Mouse (Mus musculus) embryonic stem cell, embryonic (primary cell): ENCODE data around the gene Rfxank.

Experiments
- CTCF ChIA-PET, 4 experiments: fragments of 300-600 bp in 2 of 4; fragments of 350-600 bp in 2 of 4; sonication (Branson Sonifier 250); formaldehyde crosslinking; loops; one replicate each; lab custom pipeline; 2022; ENCODE audit warnings: inconsistent platforms in 2 of 4; lab: Charles Lee
- POLR2A ChIA-PET, 4 experiments: fragments of 300-600 bp in 2 of 4; fragments of 350-600 bp in 2 of 4; sonication (Branson Sonifier 250); formaldehyde crosslinking; loops; one replicate each; lab custom pipeline; 2022; ENCODE audit warnings: antibody characterized with exemption in 4 of 4, inconsistent platforms in 1 of 4; lab: Charles Lee

Gene Rfxank

DNA sequence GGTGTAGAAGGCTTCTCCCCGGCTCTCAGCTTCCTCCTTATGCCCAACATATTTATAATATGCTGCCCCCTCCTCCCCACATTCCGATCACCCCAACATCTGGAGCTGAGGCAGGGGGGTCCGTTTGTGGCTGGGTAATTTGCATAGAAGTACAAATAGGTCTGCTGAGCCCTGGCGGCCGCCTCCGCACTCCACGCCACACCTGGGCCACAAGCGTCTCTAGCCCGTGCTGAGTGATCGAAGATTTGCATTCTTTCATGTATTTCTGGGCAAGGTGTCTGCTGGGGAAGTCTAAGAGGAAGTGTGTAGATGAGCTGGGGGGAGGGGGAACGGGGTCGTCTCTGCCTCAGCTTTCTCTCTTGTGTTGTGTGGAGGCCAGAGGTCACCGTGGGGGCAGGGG, 21.1 kb upstream of the Rfxank start:
- ChIA-PET CTCF (interaction anchor here in 2 of 4 experiments (0.6 to 0.7 kb wide), 2 partner anchors 12 to 19 kb away, joined by 3 to 4 read pairs; partner anchors contain the start of gene Tmem161a (in 1 of the 2)), POLR2A (interaction anchor here (0.6 to 4.3 kb wide), 33 partner anchors 8 to 379 kb away, joined by 3 to 64 read pairs (median 5); partner anchors contain the start of genes Tmem161a (in 3 of the 4), Borcs8 (in 2 of the 4), Mef2b (in 2 of the 4) and Ncan (in 2 of the 4))

DNA sequence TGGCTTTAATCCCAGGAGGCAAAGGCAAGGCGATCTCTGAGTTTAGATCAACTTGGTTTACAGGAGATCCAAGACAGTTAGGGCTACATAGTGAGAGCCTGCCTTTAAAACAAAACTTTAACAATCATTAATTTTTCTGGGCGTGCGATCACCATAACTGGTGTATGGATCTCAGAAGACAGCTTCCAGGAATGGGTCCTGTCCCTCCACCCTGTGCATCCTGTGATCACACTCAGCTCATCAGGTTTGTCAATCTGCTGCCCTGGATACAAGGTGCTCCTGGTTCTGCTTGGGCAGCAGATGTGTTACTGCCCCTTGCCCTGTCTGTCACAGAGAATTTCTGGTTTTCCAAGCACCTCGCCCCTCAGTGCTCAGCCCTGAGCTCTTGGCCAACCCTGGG, 20.3 kb upstream of the Rfxank start:
- ChIA-PET CTCF (interaction anchor here in 2 of 4 experiments (0.6 to 1.8 kb wide), 4 partner anchors 7 to 19 kb away, joined by 3 to 7 read pairs (median 5); partner anchors contain the start of gene Tmem161a (in 1 of the 2)), POLR2A (interaction anchor here (0.6 to 4.3 kb wide), 53 partner anchors 7 to 539 kb away, joined by 3 to 64 read pairs (median 5); partner anchors contain the start of genes Slc25a42 (in 3 of the 4), Tmem161a (in 3 of the 4), Borcs8 (in 2 of the 4) and Mef2b (in 2 of the 4))

DNA sequence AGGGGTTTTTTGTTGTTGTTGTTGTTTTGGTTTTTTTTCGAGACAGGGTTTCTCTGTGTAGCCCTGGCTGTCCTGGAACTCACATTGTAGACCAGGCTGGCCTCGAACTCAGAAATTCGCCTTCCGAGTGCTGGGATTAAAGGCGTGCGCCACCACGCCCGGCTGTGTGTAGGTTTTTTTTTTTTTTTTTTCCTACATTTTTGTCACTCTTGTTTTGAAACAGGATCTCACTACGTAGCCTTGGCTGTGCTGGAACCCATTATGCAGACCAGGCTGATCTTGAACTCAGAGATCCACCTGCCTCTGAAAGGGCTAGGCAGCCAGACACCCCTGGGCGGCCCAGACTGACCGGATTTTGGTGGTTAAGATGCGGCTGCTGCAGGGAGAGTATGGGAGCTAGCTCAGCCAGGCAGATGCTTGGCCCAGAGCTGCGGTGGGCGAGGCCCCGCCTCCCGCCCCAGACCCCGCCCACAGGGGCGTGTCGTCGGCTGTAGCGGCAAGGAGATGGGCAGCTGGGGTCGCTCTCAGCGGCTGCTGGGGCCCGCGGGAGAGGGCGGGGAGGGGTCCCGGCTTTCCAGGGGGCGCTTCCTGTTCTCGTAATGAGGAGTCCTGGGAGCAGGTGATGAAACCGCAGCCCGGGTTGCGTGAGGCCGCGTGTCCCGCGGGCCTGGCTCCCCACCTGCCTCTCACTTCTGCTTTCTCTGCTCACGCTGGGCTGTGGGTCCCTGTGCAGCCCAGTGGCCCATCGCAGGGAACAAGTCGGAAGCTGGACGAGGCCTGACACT, 19.3 kb upstream of the Rfxank start:
- POLR2A ChIA-PET = interaction anchor here in 3 of 4 experiments (0.6 to 4.3 kb wide), 62 partner anchors 8 to 1914 kb away, joined by 3 to 64 read pairs (median 5); partner anchors contain the start of genes Nr2c2ap (in 3 of the 3), Slc25a42 (in 3 of the 3), Tmem161a (in 3 of the 3) and Borcs8 (in 2 of the 3)
- CTCF ChIA-PET = interaction anchor here (0.5 to 1.8 kb wide), 10 partner anchors 8 to 1507 kb away, joined by 3 to 7 read pairs (median 4); partner anchors contain the start of gene Tmem161a (in 1 of the 4)

- CTCF ChIA-PET = interaction anchor here in 1 of 4 experiments (1.1 kb wide), 1 partner anchor 9 kb away, joined by 3 read pairs; no protein-coding TSS in a partner anchor
- POLR2A ChIA-PET = interaction anchor here in 2 of 4 experiments (0.7 to 2.2 kb wide), 4 partner anchors 9 to 74 kb away, joined by 3 to 5 read pairs (median 3); partner anchors contain the start of genes Hapln4 (in 1 of the 2) and Tmem161a (in 1 of the 2)
These were observed 18.4 kb upstream of the Rfxank start for GRCm38 (mm10) chr8:70157240-70157800.

GRCm38 (mm10) chr8:70152537-70153257, 13.7 kb upstream of the Rfxank start:
- POLR2A ChIA-PET = interaction anchor here in 3 of 4 experiments (0.5 to 5.8 kb wide), 80 partner anchors 7 to 744 kb away, joined by 3 to 57 read pairs (median 4); partner anchors contain the start of genes Nr2c2ap (in 3 of the 3), Tmem161a (in 3 of the 3), Borcs8 (in 2 of the 3) and Mau2 (in 2 of the 3)
- CTCF ChIA-PET = interaction anchor here in 3 of 4 experiments (0.5 to 1.5 kb wide), 10 partner anchors 14 to 151 kb away, joined by 3 to 6 read pairs (median 4); partner anchors contain the start of gene Tm6sf2 (in 1 of the 3)

- ChIA-PET CTCF (interaction anchor here in 1 of 4 experiments (0.6 kb wide), 1 partner anchor 147 kb away, joined by 3 read pairs; no protein-coding TSS in a partner anchor), POLR2A (interaction anchor here (0.6 to 8.2 kb wide), 20 partner anchors 10 to 1369 kb away, joined by 3 to 64 read pairs (median 5); partner anchors contain the start of genes Borcs8 (in 2 of the 4), Mef2b (in 2 of the 4), Nr2c2ap (in 2 of the 4) and Rfxank (in 2 of the 4))
These were observed 11.2 kb upstream of the Rfxank start for GRCm38 (mm10) chr8:70150158-70150557.

GRCm38 (mm10) chr8:70147678-70148607, 9.0 kb upstream of the Rfxank start:
- CTCF ChIA-PET = interaction anchor here in 2 of 4 experiments (0.6 to 1.4 kb wide), 4 partner anchors 18 to 499 kb away, joined by 3 to 4 read pairs (median 3); partner anchors contain the start of gene Slc25a42 (in 1 of the 2)
- POLR2A ChIA-PET = interaction anchor here in 3 of 4 experiments (0.8 to 8.2 kb wide), 10 partner anchors 8 to 37 kb away, joined by 3 to 64 read pairs (median 6); partner anchors contain the start of genes Rfxank (in 2 of the 3), Borcs8 (in 1 of the 3), Mef2b (in 1 of the 3) and Nr2c2ap (in 1 of the 3)

GRCm38 (mm10) chr8:70139981-70140380, 1.0 kb upstream of the Rfxank start:
- ChIA-PET CTCF (interaction anchor here in 1 of 4 experiments (0.9 to 1.1 kb wide), 2 partner anchors 22 to 32 kb away, joined by 3 to 5 read pairs; partner anchors contain the start of gene Tmem161a), POLR2A (interaction anchor here (0.7 to 5.5 kb wide), 23 partner anchors 8 to 387 kb away, joined by 3 to 40 read pairs (median 5); partner anchors contain the start of genes Fkbp8 (in 1 of the 4), Mau2 (in 1 of the 4), Ncan (in 1 of the 4) and Nr2c2ap (in 1 of the 4))

DNA sequence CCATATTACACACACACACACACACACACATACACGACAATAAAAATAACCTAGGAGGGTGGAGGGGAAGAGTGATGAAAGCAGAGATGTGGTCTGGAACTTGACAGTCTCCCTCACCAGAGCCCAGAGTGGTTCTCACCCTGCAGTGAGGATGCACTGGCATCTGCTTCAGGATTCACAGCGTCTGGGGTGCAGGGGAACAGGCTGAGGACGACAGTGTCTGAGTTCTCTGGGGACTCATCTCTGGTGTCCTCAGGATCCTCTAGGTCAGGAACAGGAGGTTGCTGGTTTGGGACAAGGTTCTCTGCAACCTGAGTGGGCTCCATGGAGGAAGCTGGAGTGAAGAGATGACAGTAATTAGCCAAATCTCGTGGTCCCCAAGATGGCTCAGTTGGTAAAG, 1.1 kb downstream of the Rfxank start:
- ChIA-PET CTCF (no interaction called here), POLR2A (interaction anchor here in 3 of 4 experiments (0.6 to 5.4 kb wide), 10 partner anchors 8 to 480 kb away, joined by 3 to 30 read pairs (median 13); partner anchors contain the start of genes Nr2c2ap (in 1 of the 3) and Tmem161a (in 1 of the 3))

DNA sequence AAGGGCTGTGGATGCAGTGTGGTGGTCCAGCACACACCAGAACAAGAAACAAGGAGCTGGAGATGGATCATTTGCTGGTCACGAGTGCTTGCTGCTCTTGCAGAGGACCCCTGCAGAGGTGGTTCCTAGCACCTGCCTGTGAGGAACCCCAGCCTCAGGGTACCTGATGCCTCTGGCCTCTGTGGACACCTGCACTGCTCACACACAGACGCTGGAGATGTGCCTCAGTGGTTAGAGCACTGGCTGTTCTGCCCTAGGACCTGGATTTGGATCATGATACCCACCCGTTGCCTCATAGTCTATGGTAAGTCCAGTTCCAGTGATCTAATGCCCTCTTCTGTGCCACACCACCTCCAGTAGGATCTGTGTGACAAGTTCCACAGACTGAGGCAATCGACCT, 2.4 kb downstream of the Rfxank start:
- CTCF ChIA-PET = no interaction called here
- POLR2A ChIA-PET = interaction anchor here in 3 of 4 experiments (0.6 to 2.1 kb wide), 10 partner anchors 8 to 76 kb away, joined by 3 to 12 read pairs (median 4); partner anchors contain the start of genes Ncan (in 1 of the 3) and Slc25a42 (in 1 of the 3)

- ChIA-PET POLR2A (interaction anchor here in 3 of 4 experiments (0.6 to 1.9 kb wide), 5 partner anchors 16 to 94 kb away, joined by 3 to 11 read pairs (median 3); no protein-coding TSS in a partner anchor), CTCF (no interaction called here)
These were observed 4.0 kb downstream of the Rfxank start for GRCm38 (mm10) chr8:70134931-70135330.

DNA sequence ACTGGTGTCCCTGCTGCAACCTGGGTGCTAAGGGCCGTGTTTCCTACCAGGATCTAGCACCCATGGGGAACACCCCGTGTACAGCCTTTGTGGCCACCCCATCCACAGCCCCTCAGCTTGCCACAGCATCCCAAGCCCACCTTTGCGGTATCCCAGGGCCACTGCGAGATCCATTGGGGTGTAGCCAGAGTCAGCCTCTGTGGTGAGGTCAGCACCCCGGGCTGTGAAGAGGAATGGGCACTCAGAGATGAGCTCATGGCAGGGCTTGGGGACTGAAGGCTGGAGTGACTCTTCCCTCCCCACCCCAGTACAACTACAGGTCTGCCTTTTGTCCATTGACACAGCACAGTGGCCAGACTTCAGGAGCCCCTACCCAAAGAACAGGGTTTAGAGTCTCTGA, 4.9 kb downstream of the Rfxank start:
- POLR2A ChIA-PET = interaction anchor here in 2 of 4 experiments (0.6 to 6.5 kb wide), 6 partner anchors 11 to 148 kb away, joined by 3 to 57 read pairs (median 4); no protein-coding TSS in a partner anchor
- CTCF ChIA-PET = no interaction called here

GRCm38 (mm10) chr8:70131166-70131883, 7.6 kb downstream of the Rfxank start, which contains the start of gene Nr2c2ap:
TSS of gene Nr2c2ap (plus strand) at chr8:70131333.
- ChIA-PET CTCF (interaction anchor here in 2 of 4 experiments (0.6 to 1.2 kb wide), 3 partner anchors 19 to 230 kb away, joined by 3 read pairs; no protein-coding TSS in a partner anchor), POLR2A (interaction anchor here in 3 of 4 experiments (0.7 to 6.5 kb wide), 39 partner anchors 9 to 396 kb away, joined by 3 to 57 read pairs (median 5); partner anchors contain the start of genes Slc25a42 (in 3 of the 3), Ncan (in 2 of the 3), Tmem161a (in 2 of the 3) and Borcs8 (in 1 of the 3))

- ChIA-PET POLR2A (interaction anchor here in 3 of 4 experiments (0.6 to 6.5 kb wide), 52 partner anchors 9 to 409 kb away, joined by 3 to 57 read pairs (median 5); partner anchors contain the start of genes Borcs8 (in 3 of the 3), Ncan (in 3 of the 3), Rfxank (in 3 of the 3) and Slc25a42 (in 3 of the 3)), CTCF (interaction anchor here in 3 of 4 experiments (0.6 to 1.3 kb wide), 3 partner anchors 9 to 269 kb away, joined by 3 to 5 read pairs (median 3); partner anchors contain the start of gene Ncan (in 1 of the 3))
These were observed 8.9 kb downstream of the Rfxank start for GRCm38 (mm10) chr8:70130066-70130465.
